Mouse (Mus musculus): ENCODE results near the gene Arhgef2. TPM values are rescaled to one million over a fixed set of nuclear protein-coding genes. Genes with fewer than 3 reads are reported as not detected.

Arhgef2 gene
- total RNA-seq (2023; ENCODE audit: inconsistent age), result 231 to 252 TPM (median 239 TPM) in 4 replicates

GRCm38 (mm10) chr3:88605666-88606065, at the start of gene Arhgef2:
Arhgef2 (plus strand) TSS chr3:88605966.

DNA sequence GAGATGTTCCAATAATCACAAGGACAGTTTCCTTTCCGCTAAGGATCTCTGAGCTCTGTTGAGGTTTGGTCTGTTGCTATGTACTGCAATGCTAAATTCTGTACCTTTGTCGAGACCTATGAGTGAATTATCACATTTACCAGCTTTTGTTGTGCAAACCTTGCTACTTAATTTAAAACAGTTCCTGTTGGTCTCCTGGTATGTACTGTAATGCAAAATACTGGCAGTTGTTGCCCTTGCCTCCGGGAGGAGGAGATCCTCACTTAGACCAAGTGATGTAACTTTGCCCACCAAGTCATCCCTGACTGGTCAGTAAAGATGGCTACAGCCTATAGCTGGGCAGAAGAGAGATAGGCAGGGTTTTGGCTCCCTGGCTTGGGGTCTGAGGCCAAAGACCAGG, 30.2 kb upstream of the Arhgef2 start, which contains the start of gene Ssr2:
Gene Ssr2, plus strand, starts transcription at position 337 of the 400 bp plus-strand sequence.

GRCm38 (mm10) chr3:88652846-88653515, 47.2 kb downstream of the Arhgef2 start, which contains the start of gene Rxfp4:
Rxfp4 (minus strand) TSS chr3:88653142.

DNA sequence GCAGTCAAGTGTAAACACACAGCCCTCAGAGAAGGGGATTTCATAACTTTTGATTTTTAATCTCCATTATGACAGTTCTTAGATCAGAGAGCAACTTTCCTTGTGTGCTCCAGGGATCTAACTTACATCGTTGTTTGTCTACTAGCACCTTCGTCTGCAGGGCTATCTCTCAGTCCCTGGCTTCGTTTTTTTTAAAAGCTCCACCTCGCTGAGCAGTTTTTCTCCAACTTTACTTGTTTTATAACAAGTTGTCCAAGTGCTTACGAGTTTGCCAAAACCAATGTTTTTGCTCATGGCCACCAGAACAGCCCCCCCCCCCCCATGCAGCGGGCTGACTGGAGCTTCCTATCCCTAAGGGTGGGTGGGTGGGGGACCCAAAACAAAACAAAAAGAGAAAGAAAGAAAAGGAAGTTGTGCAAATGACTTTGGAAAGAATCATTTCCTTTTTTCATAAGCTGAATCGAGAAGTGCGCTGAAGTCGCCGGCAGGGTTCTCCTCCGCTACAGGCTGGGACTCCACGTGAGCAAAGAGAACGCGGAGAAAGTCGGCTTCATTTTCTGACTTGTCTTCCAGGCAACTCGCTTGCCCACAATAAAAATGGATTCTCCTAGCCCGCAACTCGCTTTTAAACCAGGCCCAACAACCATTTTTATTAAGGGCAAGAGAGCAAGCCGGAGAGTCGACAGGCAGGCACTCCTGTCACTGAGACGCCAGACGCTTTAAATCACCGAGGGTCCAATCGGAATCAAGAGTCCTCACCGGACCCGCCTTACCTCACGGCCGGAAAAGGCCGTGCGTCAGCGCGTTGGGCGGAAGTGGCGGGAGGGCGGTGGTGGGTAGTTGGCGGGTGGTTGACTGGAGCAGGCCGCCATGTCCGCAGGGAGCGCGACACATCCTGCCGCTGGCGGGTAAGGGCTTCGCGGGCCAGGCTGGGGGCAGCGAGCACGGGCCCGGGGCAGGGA, 79.5 kb downstream of the Arhgef2 start, which contains the start of gene Khdc4:
Gene Khdc4, plus strand, starts transcription at position 824 of the 962 bp plus-strand sequence.

Other genes starting within 250 kb of the Arhgef2 start
- 1.6 to 3.6 TPM (median 1.6 TPM) in 3 of 4 replicates, not detected in the other for gene Paqr6, start 241.4 kb upstream of the Arhgef2 start, total RNA-seq (2023; ENCODE audit: inconsistent age)
- not detected in 4 replicates for gene Bglap3, start 233.2 kb upstream of the Arhgef2 start, total RNA-seq (2023; ENCODE audit: inconsistent age)
- not detected in 4 replicates for gene Bglap2, start 227.3 kb upstream of the Arhgef2 start, total RNA-seq (2023; ENCODE audit: inconsistent age)
- gene Bglap, start 221.5 kb upstream of the Arhgef2 start, total RNA-seq (2023; ENCODE audit: inconsistent age), result not detected in 4 replicates
- 56.7 to 66.9 TPM (median 64.0 TPM) in 4 replicates for gene Pmf1, start 195.6 kb upstream of the Arhgef2 start, total RNA-seq (2023; ENCODE audit: inconsistent age)
- 18.6 to 22.0 TPM (median 19.8 TPM) in 4 replicates for gene Slc25a44, start 180.8 kb upstream of the Arhgef2 start, total RNA-seq (2023; ENCODE audit: inconsistent age)
- gene Sema4a, start 144.8 kb upstream of the Arhgef2 start, total RNA-seq (2023; ENCODE audit: inconsistent age), result 0.63 to 2.2 TPM (median 1.6 TPM) in 4 replicates
- gene Lmna, start 96.0 kb upstream of the Arhgef2 start, total RNA-seq (2023; ENCODE audit: inconsistent age), result 18.4 to 22.9 TPM (median 21.7 TPM) in 4 replicates
- 1.1 to 1.6 TPM (median 1.4 TPM) in 4 replicates for gene Mex3a, start 73.6 kb upstream of the Arhgef2 start, total RNA-seq (2023; ENCODE audit: inconsistent age)
- gene Rab25, start 57.7 kb upstream of the Arhgef2 start, total RNA-seq (2023; ENCODE audit: inconsistent age), result 0.70 to 1.9 TPM (median 0.86 TPM) in 4 replicates
- gene Lamtor2, start 52.9 kb upstream of the Arhgef2 start, total RNA-seq (2023; ENCODE audit: inconsistent age), result 99.1 to 111 TPM (median 105 TPM) in 4 replicates
- 42.9 to 49.4 TPM (median 47.2 TPM) in 4 replicates for gene Ubqln4, start 52.2 kb upstream of the Arhgef2 start, total RNA-seq (2023; ENCODE audit: inconsistent age)
- 60.6 to 67.5 TPM (median 65.5 TPM) in 4 replicates for gene Ssr2, start 30.1 kb upstream of the Arhgef2 start, total RNA-seq (2023; ENCODE audit: inconsistent age)
- gene Rxfp4, start 47.2 kb downstream of the Arhgef2 start, total RNA-seq (2023; ENCODE audit: inconsistent age), result not detected in 4 replicates
- 105 to 118 TPM (median 110 TPM) in 4 replicates for gene Khdc4, start 79.8 kb downstream of the Arhgef2 start, total RNA-seq (2023; ENCODE audit: inconsistent age)
- 28.5 to 37.3 TPM (median 33.7 TPM) in 4 replicates for gene Rit1, start 110.9 kb downstream of the Arhgef2 start, total RNA-seq (2023; ENCODE audit: inconsistent age)
- gene Syt11, start 169.2 kb downstream of the Arhgef2 start, total RNA-seq (2023; ENCODE audit: inconsistent age), result 3.2 to 4.4 TPM (median 3.9 TPM) in 4 replicates
- 69.9 to 75.0 TPM (median 71.3 TPM) in 4 replicates for gene Gon4l, start 229.3 kb downstream of the Arhgef2 start, total RNA-seq (2023; ENCODE audit: inconsistent age)

All from B cell, adult (primary cell).